Mouse (Mus musculus) heart, embryonic 12.5 days (tissue): Measurements from ENCODE around the gene Btbd9. TPM values are rescaled to one million over a fixed set of nuclear protein-coding genes. Genes with fewer than 3 reads are reported as not detected.

ENCODE experiments used
- ATAC-seq: fragments of 200-750 bp; cut with Nextera tagmentation; 2 replicates; pipeline ENCODE4 v1.8.0; 2017; ENCODE audit warnings: moderate TSS enrichment, moderate library complexity; ENCODE audit not compliant: insufficient number of reproducible peaks, low FRiP score
- H3K27ac ChIP-seq: fragments of 300-500 bp; sonication (generic); 2 replicates; pipeline ENCODE4 v1.5.1; 2016; ENCODE audit warnings: mild to moderate bottlenecking, moderate library complexity; ENCODE audit not compliant: poor library complexity, severe bottlenecking
- H3K27me3 ChIP-seq: fragments of 300-500 bp; sonication (generic); replicated peaks from 2 replicates; pipeline ENCODE4 v1.6.1; 2016; ENCODE audit warnings: mild to moderate bottlenecking, moderate library complexity
- H3K36me3 ChIP-seq: fragments of 300-500 bp; sonication (generic); 2 replicates; pipeline ENCODE4 v1.6.1; 2016; ENCODE audit warnings: mild to moderate bottlenecking, moderate library complexity
- H3K4me1 ChIP-seq: fragments of 300-500 bp; sonication (generic); replicated peaks from 2 replicates; pipeline ENCODE4 v1.6.1; 2016; ENCODE audit warnings: mild to moderate bottlenecking
- H3K4me2 ChIP-seq: fragments of 300-500 bp; sonication (generic); 2 replicates; pipeline ENCODE4 v1.6.1; 2016; ENCODE audit warnings: mild to moderate bottlenecking, moderate library complexity
- H3K4me3 ChIP-seq: fragments of 300-500 bp; sonication (generic); 2 replicates; pipeline ENCODE4 v1.5.1; 2016; ENCODE audit warnings: mild to moderate bottlenecking
- H3K9ac ChIP-seq: fragments of 300-500 bp; sonication (generic); 2 replicates; pipeline ENCODE4 v1.6.1; 2016; ENCODE audit warnings: mild to moderate bottlenecking, moderate library complexity
- H3K9me3 ChIP-seq: fragments of 300-500 bp; sonication (generic); replicated peaks from 2 replicates; pipeline ENCODE4 v1.6.1; 2016; ENCODE audit warnings: mild to moderate bottlenecking, moderate library complexity
- WGBS: fragments of 180-500 bp; shearing (Covaris S2); methylation state at CpG from one replicate; pipeline ENCODE4 v1.1.7; 2016; 5-methylcytosine and 5-hydroxymethylcytosine counted together
- polyA plus RNA-seq: library from polyadenylated mRNA; unstranded; fragments of >200 nt; fragmentation: Nextera tagmentation; extraction: Ambion mirVana; gene quantifications from 2 replicates; pipeline ENCODE4 v1.2.1, GENCODE M21; 2016

The Btbd9 gene
- polyA plus RNA-seq, 1 experiment from 2014 or later = 42.0 TPM

GRCm38 (mm10) chr17:30279684-30280083 lies 296.6 kb downstream of the Btbd9 start:
- Histone ChIP-seq H3K9me3 (no peaks in the 10 kb centered on the region), H3K4me2 (no peak overlapping the region), H3K4me3 (no peak overlapping the region), H3K4me1 (peaks cover 23% of the 10 kb centered on the region), H3K27me3 (no peaks in the 10 kb centered on the region), H3K9ac (no peak overlapping the region), H3K27ac (no peak overlapping the region), H3K36me3 (no peaks in the 10 kb centered on the region)
- no peak for ATAC-seq
- 76% methylated on average over 5 of the region's 5 CpGs for WGBS

- no peak overlapping the region for H3K27ac ChIP-seq
- WGBS = 39% methylated on average over 16 of the region's 16 CpGs
- H3K27me3 ChIP-seq = no peaks in the 10 kb centered on the region
- no peak overlapping the region for H3K9ac ChIP-seq
- H3K4me1 ChIP-seq = peaks cover 23% of the 10 kb centered on the region
- H3K4me2 ChIP-seq = no peak overlapping the region
- no peaks in the 10 kb centered on the region for H3K9me3 ChIP-seq
- no peak for ATAC-seq
- H3K4me3 ChIP-seq = no peak overlapping the region
- H3K36me3 ChIP-seq = 0 out of 2 replicates have a peak, but pooled peaks cover 4% of the 10 kb centered on the region
Measured at GRCm38 (mm10) chr17:30278596-30279378, 297.5 kb downstream of the Btbd9 start.

GRCm38 (mm10) chr17:30276477-30276876 lies 299.8 kb downstream of the Btbd9 start:
- Histone ChIP-seq H3K9ac (no peak overlapping the region), H3K4me1 (peaks cover 23% of the 10 kb centered on the region), H3K4me2 (no peak overlapping the region), H3K36me3 (0 out of 2 replicates have a peak, but pooled peaks cover 4% of the 10 kb centered on the region), H3K27ac (no peak overlapping the region), H3K27me3 (no peaks in the 10 kb centered on the region), H3K9me3 (no peaks in the 10 kb centered on the region), H3K4me3 (no peak overlapping the region)
- WGBS = 79% methylated on average over 4 of the region's 4 CpGs
- ATAC-seq = no peak

- no peak overlapping the region for H3K4me3 ChIP-seq
- no peaks in the 10 kb centered on the region for H3K9me3 ChIP-seq
- no peak overlapping the region for H3K9ac ChIP-seq
- no peak overlapping the region for H3K27ac ChIP-seq
- H3K36me3 ChIP-seq = 0 out of 2 replicates have a peak, but pooled peaks cover 4% of the 10 kb centered on the region
- ATAC-seq = no peak
- H3K4me1 ChIP-seq = peaks cover 9% of the 10 kb centered on the region
- WGBS = 94% methylated on average over 6 of the region's 6 CpGs
- no peaks in the 10 kb centered on the region for H3K27me3 ChIP-seq
- no peak overlapping the region for H3K4me2 ChIP-seq
Measured at GRCm38 (mm10) chr17:30272769-30273168, 303.5 kb downstream of the Btbd9 start.

GRCm38 (mm10) chr17:30269136-30270063 lies 306.9 kb downstream of the Btbd9 start:
- Histone ChIP-seq H3K4me1 (peaks cover 14% of the 10 kb centered on the region), H3K27ac (no peak overlapping the region), H3K9me3 (0 out of 2 replicates have a peak, but pooled peaks cover 4% of the 10 kb centered on the region), H3K4me2 (no peak overlapping the region), H3K36me3 (0 out of 2 replicates have a peak, but pooled peaks cover 6% of the 10 kb centered on the region), H3K9ac (no peak overlapping the region), H3K27me3 (no peaks in the 10 kb centered on the region), H3K4me3 (no peak overlapping the region)
- 59% methylated on average over 11 of the region's 11 CpGs for WGBS
- ATAC-seq = no peak

- Histone ChIP-seq H3K4me1 (peaks cover 14% of the 10 kb centered on the region), H3K9me3 (0 out of 2 replicates have a peak, but pooled peaks cover 4% of the 10 kb centered on the region)
Measured at GRCm38 (mm10) chr17:30268456-30268855, 307.8 kb downstream of the Btbd9 start.

GRCm38 (mm10) chr17:30267432-30267973 lies 308.8 kb downstream of the Btbd9 start:
- Histone ChIP-seq H3K4me1 (peaks cover 14% of the 10 kb centered on the region), H3K4me2 (no peak overlapping the region), H3K27me3 (no peaks in the 10 kb centered on the region), H3K9ac (0 out of 2 replicates have a peak overlapping the region, but pooled peaks have one; percentile 20), H3K4me3 (no peak overlapping the region), H3K36me3 (0 out of 2 replicates have a peak, but pooled peaks cover 3% of the 10 kb centered on the region), H3K9me3 (0 out of 2 replicates have a peak, but pooled peaks cover 4% of the 10 kb centered on the region), H3K27ac (no peak overlapping the region)
- WGBS = 64% methylated on average over 5 of the region's 5 CpGs
- ATAC-seq = no peak

More at GRCm38 (mm10) chr17:30268456-30268855, 307.8 kb downstream of the Btbd9 start:
- Histone ChIP-seq H3K4me3 (no peak overlapping the region), H3K9ac (no peak overlapping the region), H3K4me2 (no peak overlapping the region), H3K27ac (no peak overlapping the region), H3K27me3 (no peaks in the 10 kb centered on the region), H3K36me3 (0 out of 2 replicates have a peak, but pooled peaks cover 3% of the 10 kb centered on the region)
- no peak for ATAC-seq
- WGBS = 82% methylated on average over 8 of the region's 8 CpGs

- H3K4me1 ChIP-seq = peaks cover 21% of the 10 kb centered on the region
- 77% methylated on average over 2 of the region's 2 CpGs for WGBS
- no peak overlapping the region for H3K9ac ChIP-seq
- no peak overlapping the region for H3K4me2 ChIP-seq
- no peak for ATAC-seq
- no peak overlapping the region for H3K4me3 ChIP-seq
- 0 out of 2 replicates have a peak, but pooled peaks cover 3% of the 10 kb centered on the region for H3K36me3 ChIP-seq
- H3K9me3 ChIP-seq = 0 out of 2 replicates have a peak, but pooled peaks cover 4% of the 10 kb centered on the region
- no peaks in the 10 kb centered on the region for H3K27me3 ChIP-seq
- H3K27ac ChIP-seq = no peak overlapping the region
Measured at GRCm38 (mm10) chr17:30263535-30263934, 312.8 kb downstream of the Btbd9 start.

- Histone ChIP-seq H3K27me3 (no peaks in the 10 kb centered on the region), H3K4me1 (peaks cover 27% of the 10 kb centered on the region), H3K4me2 (no peak overlapping the region), H3K36me3 (0 out of 2 replicates have a peak, but pooled peaks cover 3% of the 10 kb centered on the region), H3K9ac (no peak overlapping the region), H3K9me3 (0 out of 2 replicates have a peak, but pooled peaks cover 4% of the 10 kb centered on the region), H3K4me3 (no peak overlapping the region), H3K27ac (no peak overlapping the region)
- WGBS = 91% methylated on average over 6 of the region's 6 CpGs
- no peak for ATAC-seq
Measured at GRCm38 (mm10) chr17:30262943-30263342, 313.3 kb downstream of the Btbd9 start.

GRCm38 (mm10) chr17:30262440-30262839 lies 313.8 kb downstream of the Btbd9 start:
- no peak for ATAC-seq
- Histone ChIP-seq H3K27me3 (no peaks in the 10 kb centered on the region), H3K27ac (no peak overlapping the region), H3K9me3 (0 out of 2 replicates have a peak, but pooled peaks cover 4% of the 10 kb centered on the region), H3K9ac (no peak overlapping the region), H3K36me3 (0 out of 2 replicates have a peak, but pooled peaks cover 3% of the 10 kb centered on the region), H3K4me3 (no peak overlapping the region), H3K4me2 (no peak overlapping the region), H3K4me1 (peaks cover 29% of the 10 kb centered on the region)
- WGBS = 90% methylated on average over 4 of the region's 4 CpGs
